Mouse (Mus musculus) cerebellum, adult 8-10 months (tissue): ENCODE data around the gene Sf3b1.
"Not testable (repeated sequence)": the region's sequence is repeated elsewhere in the genome, so short reads cannot be mapped to it uniquely, and the experiment has no call there.

ENCODE experiments used
- DNase-seq: peaks from one replicate; pipeline ENCODE4 v3.0.0; 2022

Sf3b1 gene

DNA sequence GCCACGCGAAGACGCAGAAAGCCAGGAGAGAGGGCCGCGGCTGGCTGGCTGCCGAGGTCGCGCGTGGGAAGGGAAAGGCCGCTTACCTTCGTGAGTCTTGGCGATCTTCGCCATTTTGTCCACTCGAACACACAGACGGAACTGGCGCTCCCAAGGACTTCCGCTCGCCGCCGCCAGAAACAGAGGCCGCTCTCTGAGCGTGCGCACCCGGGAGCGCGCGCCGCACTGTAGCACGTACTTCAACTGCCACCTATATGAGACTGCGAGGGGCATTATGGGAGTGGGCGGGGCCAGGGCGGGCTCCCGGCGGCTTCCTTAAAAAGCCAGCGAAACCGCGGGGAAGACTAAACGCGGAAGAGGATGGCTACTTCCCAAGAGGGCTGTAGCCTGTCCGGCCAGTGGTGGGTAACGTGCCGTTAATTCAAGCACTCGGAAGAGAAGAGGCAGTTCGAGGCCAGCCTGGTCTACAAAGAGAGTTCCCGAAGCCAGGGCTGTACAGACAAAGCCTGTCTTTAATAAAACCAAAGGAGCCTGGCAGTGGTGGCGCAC is at the start of gene Sf3b1:
TSS of gene Sf3b1 (minus strand) at position 229 of the 549 bp plus-strand sequence.
- DNase-seq = peak; percentile 93

DNA sequence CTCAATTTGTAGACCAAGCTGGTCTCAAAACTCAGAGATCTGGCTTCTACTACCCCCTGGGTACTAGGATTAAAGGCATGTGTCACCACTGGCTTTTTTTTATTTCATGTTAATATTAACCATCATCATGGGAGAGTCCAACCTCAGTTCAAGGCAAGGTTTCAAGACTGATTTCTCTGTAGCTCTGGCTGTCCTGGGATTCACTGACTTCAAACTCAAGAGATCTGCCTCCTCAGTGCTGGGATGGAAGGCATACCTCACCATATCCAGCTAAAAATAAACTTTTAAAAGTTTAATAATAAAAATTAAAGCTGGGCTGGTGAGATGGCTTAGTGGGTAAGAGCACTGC is 49.1 kb upstream of the Sf3b1 start:
- DNase-seq = no peak

DNA sequence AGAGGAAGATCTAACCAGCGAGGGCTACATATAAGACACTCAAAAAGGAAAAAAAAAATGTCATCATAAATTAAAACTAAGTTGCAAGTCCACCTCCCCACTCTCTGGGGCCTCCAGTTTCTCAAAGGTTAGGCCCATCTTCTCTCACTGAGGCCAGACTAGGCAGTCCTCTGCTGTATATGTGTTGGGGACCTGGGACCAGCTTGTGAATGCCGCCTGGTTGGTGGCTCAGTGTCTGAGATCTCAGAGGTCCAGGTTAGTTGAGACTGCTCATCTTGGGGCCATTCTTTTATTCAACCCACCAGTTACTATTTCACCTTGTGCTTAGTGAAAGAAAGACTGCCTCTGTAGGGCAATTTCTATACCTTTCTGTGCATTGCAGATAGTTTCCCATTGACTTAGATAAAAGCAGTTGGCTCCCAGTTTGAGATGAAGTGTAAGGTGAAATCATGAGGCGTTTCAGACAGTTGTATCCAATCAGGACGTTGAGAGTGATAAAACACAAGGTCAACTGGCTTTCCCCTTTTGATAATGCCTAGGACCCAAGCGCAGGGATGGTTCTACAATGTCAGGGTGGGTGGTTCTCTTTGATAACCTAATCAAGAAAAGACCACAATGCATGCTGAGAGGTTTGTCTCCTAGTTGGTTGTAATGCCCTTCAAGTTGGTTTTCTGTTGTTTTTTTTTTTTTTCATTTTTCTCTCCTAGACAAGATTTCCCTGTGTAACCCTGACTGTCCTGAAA is 48.5 kb upstream of the Sf3b1 start:
- DNase-seq = no peak

DNA sequence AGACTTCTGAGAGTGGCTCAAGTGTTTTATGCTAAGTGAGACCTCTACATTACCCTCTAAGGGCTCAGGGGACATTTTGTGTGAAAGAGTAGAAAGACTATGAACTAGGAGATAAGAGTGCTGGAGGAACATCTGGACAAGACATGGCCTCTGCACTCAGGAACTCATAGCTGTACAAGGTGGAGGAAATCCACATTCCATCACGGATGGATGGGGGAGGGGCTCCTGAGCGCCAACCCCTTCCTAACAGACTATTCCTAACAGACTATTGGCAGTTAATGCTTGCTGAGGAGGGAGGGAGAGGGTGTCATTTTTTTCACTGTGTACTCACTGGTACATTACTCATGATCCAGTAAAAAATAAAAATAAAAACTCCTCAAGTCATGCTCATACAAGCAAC is 47.5 kb upstream of the Sf3b1 start:
- DNase-seq = no peak

- not testable (repeated sequence) for DNase-seq
Measured at GRCm38 (mm10) chr1:55072328-55072727, 45.0 kb upstream of the Sf3b1 start.

- no peak for DNase-seq
Measured at GRCm38 (mm10) chr1:55061772-55062171, 34.5 kb upstream of the Sf3b1 start.

DNA sequence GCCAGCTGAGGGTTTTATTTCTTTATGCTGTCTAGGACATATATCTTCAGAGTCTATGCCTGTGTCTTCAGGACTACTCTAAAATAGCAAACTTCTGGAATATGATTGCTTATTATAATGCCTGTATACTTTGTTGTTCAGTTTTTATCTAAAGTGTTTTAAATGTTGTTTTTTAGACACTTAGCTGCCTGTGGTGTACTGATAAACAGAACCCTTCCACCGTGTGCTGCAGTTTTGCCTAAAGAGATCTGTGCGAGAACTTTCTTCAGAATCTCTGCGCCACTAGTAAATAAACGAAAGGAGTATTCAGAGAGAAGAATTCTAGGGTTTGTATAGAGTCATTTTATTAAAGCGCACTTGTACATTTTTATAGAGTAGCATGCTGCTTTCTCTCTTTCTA is 33.8 kb upstream of the Sf3b1 start:
- no peak for DNase-seq

- DNase-seq = not testable (repeated sequence)
Measured at GRCm38 (mm10) chr1:55058383-55058782, 31.1 kb upstream of the Sf3b1 start.

DNA sequence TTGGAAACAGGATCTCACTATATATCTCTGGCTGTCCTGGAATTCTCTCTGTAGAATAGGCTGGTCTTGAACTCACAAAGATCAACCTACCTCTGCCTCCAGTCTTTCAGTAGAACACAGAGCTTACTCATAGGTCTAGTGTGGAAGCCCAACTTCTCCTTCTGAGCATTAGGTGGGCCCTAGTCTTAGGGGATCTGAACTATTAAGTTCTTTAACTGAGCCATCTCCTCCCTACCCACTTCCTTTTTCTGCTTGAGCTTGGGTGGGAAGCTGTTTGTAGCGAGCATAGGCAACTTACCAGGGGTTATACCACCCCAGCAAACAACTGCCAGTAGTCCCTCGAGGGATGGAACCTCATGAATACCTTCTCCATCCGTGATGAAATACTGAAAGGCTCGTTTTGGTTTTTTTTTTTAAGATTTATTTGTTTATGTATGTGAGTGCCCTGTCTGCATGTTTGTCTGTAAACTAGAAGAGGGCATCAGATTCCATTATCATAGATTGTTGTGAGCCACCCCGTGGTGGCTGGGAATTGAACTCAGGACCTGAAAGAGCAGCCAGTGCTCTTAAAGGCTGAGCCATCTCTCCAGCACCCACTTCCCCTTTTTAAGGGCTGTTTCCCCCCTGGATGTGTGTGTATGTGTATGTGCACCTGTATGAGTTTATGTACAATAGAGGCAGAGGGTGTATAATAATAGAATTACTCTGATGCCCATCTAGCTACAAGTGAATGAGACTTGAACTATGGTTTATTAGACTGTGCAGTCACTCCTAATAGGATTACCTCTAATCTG is 28.2 kb upstream of the Sf3b1 start:
- no peak for DNase-seq

DNA sequence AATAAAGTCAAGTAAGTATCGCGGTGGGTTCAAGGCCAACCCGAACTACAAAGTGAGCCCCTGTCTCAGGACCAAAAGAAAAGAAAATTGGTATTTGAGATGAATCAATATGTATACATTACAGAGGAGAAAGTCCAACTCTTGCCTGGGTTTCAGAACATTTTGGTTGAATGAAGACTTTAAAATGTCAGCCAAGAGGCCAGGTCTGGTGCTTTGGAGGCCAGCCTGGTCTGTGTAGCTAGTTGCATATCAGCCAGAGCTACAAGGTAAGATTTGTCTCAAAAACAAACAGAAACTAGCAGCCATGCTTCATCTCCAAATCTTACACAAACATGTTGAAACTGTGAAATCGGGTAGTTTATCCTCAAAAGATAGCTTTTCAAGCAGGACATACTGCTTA is 26.3 kb upstream of the Sf3b1 start:
- DNase-seq = no peak

- DNase-seq = no peak
Measured at GRCm38 (mm10) chr1:55053005-55053404, 25.7 kb upstream of the Sf3b1 start.

- DNase-seq = peak; percentile 99
Measured at GRCm38 (mm10) chr1:55052355-55052953, 25.2 kb upstream of the Sf3b1 start, which contains the start of gene Coq10b. Gene Coq10b (plus strand): TSS chr1:55052770.

- DNase-seq = no peak
Measured at GRCm38 (mm10) chr1:55051671-55052070, 24.4 kb upstream of the Sf3b1 start.

- DNase-seq = no peak
Measured at GRCm38 (mm10) chr1:55048841-55049587, 21.7 kb upstream of the Sf3b1 start.

DNA sequence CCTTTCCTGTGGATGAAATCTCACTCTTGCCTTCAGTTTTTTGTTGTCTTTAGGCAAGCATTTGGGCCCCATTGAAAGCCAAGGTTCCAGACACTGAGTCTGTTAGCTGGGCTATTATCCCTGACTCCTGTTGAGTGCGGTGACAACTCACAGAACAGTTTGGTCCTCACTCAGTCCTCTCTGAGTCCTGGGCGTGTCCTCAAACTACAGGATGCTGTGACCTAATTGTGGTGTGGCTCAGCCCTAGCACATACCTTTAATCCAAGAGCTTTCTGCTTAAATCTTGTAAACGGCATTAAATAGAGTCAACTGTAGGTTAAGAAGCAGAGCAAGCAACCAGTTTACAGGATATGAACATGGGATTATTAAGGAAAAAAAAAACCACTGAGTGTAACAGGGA is 15.9 kb upstream of the Sf3b1 start:
- DNase-seq = no peak

GRCm38 (mm10) chr1:55042246-55042645 is 15.0 kb upstream of the Sf3b1 start:
- DNase-seq = no peak

DNA sequence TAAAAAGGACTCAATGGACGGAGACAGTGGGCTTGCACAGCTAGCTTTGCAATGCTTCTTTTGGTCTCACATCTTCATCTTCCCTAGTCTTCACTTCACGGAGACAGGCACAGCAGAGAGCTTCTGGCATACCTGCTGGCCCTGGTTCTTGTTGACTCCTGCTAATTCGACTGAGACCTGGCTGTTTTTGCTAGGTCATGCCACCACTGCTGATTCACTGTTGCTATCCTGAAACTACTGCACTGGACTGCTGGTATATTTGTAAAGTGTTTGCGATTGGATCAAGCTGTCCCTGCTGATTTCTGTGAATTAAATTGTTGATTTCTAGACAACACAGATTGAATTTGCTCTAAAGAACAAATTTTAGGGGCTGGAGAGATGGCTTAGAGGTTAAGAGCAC is 14.4 kb upstream of the Sf3b1 start:
- DNase-seq = no peak

- DNase-seq = no peak
Measured at GRCm38 (mm10) chr1:55039944-55040343, 12.7 kb upstream of the Sf3b1 start.

DNA sequence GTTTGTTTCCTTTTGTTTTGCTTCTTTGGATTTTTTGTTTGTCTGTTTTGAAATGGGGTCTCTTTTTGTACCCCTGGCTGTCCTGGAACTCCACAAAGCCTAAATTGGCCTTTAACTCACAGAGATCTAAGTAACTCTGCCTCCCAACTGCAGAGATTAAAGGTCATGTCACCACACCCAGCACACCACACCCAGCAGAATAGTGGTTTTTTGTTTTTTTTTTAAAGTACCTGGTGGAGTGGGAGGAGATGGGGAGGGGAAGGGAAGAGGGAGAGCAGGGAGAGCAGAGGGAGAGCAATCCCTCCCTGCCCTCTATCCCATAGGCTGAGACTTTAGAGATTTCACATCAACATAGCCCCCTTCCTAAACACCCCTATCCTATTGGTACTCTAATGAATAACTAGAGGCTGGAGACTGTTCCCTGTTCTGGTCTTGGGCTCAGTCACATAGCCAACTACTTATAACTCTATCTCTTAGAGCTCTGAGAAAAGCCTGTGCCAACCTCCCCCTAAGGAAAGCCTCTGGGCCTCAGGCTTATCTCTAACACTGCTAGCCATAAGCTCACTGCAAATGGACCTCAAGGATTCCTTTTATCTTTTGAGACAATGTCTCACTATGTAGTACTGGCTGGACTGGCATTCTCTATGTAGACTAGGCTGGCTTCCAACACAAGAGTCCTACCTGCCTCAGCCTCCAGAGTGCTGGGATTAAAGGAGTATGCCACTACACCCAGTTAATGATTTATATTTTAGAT is 3.9 kb upstream of the Sf3b1 start:
- DNase-seq = no peak

GRCm38 (mm10) chr1:55029446-55029845 is 2.2 kb upstream of the Sf3b1 start:
- DNase-seq = no peak

- no peak for DNase-seq
Measured at GRCm38 (mm10) chr1:55028512-55029249, 1.4 kb upstream of the Sf3b1 start.
